Mouse (Mus musculus): ENCODE data around the gene Ctdspl.

Ctdspl gene

DNA sequence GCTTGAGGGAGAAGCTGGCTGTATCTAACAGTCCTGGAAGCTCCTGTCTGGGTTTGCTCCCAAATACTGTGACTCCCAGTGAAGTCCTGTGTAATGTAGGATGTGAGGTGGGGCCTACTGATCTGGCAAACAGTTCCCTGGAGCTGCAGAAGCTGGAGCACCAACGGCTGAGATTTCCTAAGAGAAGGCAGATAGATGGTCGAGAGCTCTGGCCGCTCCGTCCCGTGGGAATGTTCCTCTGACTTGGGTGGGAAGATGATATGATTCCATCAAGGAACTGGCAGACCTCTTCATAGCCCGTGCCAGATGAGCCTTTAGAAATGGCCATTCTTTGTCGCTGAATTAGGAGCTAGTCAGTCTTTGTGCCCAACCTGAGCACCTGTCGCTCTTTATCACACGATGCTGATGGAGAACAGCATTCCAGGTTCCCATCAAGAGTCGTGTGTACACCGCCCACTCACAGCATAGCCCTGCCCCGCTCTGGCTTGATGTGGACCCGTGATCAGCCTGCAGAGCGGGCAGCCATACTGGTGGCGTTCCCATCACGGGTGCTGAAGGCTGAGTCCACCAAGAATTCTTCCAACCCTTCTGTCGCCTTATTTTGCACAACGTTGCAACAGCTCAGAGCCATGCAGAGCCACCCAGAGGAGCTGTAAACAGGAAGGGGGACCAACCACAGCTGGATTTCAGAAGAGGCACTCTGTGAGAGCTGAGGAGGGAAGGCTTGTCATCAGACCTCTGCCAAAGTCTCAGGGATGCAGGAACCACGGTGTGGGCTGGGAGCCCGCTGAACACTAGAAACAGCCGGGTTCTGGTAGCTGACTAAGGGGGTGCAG, 65.7 kb downstream of the Ctdspl start:
- DNase-seq, result no peak

DNA sequence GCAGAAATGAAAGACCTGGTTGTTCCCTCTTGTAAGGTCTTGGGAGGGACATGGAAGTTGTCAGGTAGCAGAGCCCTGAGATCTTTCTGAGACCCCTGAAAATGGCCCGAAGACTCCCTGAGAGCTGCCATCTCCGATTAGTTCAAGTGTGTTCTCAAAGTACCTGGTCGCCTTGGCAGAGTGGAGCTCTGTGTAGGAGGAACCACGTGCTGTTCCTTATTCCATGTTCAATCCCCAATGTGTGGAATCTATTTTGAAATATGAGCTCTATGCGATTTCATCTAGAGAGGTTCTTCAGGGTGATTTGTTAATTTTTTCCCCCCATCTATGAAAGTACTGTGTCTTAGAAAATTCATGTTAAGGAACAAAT, 66.3 kb downstream of the Ctdspl start:
- DNase-seq, result no peak

DNA sequence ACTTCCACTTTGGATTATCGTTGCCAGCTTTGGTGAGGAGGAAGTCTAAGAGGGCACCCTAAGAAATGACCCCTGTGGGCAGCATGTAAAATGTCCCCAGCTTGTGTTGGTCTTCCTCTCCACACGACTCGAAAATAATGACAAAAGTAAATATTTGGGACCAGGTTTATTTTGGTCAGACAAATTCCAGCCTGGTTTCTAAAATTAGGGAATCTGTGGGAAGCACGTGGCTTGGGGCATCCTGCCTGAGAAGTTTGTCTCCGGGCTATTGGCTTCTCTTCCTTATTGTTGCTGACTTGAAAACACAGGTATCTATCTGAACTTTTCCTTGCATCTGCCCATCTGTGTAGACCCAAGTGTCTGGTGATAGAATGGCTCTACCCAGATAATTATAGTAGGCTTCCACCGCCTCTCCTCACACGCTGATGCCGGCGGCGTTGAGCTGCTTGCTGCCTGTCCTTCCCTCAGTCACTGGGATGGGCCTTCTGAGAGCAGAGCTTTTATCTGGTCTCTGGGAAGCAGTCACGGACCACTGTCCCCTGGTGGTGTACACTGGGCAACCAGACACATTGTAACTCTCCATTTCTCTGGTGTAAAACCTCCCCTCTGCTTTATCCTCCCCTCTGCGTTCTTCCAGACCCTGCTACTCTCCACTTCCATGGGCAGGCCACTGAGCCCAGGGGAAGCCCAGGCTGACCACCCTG, 68.4 kb downstream of the Ctdspl start:
- DNase-seq, result no peak

DNA sequence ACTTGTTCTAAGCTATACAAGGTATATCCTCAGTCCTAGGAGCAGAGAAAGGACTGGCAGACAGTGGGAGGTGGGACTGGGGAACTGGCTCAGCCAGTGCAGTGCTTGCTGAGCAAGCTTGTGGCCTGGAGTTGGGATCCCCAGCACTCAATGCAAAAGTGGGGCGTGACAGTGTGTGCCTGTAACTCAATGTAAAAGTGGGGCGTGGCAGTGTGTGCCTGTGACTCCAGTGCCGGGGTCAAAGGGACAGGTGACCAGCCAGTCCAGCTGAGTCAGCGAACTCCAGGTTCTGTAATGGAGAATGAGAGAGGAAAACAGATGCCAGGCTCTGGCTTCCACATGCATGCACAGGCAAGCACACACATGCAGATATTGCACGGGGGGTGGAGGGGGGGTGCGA, 69.3 kb downstream of the Ctdspl start:
- no peak for DNase-seq

DNA sequence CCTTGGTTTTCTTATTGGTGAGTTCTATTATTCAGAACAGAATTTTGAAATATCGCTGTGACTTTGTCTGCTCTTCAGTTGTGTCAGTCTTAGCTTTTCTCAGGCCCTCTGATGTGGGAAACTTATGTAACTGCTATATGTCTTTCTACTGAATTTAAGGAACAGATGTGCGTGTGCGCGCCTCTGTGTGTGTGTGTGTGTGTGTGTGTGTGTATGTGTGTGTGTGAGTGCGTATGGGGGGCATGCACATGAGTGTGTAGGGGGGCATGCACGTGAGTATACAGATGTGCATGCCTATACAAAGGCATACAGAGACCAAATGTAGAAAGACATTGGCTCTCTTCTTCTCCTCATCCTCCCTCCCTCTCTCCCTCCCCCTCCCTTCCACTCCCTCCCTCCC, 71.0 kb downstream of the Ctdspl start:
- DNase-seq, result no peak

DNA sequence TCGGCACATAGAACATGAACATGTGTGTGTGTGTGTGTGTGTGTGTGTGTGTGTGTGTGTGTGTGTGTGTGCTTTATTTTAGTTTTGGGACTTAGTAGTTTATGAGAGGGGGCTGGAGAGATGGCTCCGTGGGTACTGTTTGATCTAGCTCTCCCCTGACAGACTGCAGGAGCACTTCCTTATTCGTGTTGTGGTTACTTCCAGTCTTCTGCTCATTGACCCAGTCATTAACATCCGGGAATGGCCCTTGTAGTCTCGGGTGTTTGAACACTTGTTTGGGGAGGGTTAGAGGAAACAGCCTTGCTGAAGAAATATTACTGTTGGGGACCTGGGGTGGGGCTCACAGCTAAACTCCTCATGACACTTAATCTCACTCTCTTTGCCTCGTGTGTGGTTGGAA, 73.9 kb downstream of the Ctdspl start:
- no peak for DNase-seq

DNA sequence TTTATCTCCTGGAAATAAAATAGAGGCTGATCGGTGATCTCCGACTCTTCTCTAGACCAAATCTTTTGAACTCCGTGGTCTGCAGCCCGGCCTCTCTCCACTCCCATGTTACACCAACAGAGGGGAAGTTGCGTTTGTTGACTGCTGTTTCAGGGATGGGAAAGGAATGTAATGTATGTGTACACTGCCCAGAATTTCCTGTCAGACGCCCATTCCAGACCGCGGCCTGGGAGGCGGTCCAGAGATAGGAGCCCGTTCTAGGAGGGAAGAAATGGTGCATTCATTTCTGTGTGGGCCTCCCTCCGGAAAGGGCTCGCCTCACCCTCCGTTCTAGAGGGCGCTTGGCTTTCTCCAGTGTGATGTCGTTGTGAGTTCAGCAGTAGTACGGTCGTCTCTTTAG, 76.0 kb downstream of the Ctdspl start:
- DNase-seq, result no peak

DNA sequence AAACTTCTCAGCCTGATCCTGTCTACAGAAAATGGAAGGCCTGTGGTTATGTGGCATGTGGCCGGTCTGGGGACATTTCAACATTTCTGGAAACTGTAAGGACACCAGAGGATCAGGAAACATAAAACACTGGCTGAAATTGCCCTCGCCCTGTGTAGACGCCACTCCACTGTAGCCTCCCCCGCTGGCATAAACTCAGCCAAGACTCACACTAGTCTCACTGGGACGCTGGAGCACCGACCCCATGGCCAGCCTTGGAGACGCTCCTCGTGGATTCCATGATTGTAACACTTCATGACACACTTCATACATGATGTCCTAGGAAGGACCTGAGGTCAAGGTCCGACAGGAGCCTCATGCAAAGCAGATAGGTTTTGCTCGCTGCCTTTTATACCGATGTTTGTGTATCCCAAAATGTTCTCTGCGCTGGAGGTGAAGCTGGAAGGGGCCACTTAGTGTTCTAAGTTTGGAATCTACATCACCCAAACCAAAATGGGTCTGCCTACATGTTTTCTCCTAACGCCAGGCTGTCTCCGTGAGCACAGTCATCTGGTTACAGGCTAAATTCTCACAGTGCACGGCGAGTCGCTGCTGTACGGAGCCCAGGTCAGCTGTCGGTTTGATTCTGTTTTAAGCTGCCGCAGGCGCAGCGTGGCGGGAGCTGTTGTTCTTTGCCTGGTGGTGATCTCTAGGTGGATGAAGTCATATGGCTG, 77.9 kb downstream of the Ctdspl start:
- DNase-seq, result peak; percentile 56

DNA sequence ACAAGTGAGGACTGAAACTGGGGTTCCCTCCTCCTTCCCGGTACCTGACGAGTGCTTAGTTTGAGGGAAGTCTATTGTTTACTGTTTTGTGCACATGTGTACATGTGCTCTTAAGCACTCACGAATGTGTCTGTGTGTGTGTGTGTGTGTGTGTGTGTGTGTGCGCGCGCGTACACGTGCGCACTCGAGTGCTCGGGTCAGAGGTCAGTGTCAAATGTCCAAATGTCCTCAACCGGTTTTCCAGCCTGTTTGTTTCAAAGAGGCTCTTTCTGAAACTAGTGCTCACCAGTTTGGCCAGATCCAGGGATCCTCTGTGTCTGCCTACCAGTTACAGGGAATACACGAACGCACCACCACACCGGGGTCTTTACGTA, 78.4 kb downstream of the Ctdspl start:
- no peak for DNase-seq

DNA sequence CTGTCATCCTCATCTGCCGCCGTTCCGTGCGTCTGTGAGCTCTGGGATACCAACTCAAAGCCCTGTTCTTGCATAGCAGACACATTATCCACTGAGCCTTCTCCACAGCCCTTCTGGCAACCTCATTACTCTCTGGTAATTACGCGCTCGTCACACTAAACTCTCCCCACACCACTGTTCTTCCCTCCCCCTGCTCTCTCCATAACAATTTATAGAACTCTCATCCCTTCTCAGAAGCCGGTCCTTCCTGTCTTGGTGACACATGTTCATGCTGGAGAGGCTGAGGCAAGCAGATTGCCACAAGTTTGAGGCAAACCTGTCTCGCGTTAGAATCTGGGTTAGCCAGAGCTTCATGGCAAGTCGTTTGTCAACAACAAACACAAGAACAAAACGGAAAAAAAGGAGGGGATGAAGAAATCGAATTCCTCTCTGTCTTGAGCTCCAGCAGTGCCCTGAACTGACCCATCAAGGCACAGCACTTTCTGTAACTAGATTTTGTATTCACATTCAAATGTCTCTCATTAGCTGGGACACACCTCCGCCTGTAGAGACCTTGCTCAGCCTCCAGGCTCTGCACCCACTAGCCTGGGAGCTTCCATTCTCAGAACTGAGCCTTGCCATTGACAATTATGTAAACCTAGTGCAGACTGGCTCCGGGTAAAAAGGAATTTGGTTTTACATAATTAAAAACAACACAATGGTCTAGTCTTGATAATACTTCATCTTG, 79.2 kb downstream of the Ctdspl start:
- DNase-seq, result no peak

DNA sequence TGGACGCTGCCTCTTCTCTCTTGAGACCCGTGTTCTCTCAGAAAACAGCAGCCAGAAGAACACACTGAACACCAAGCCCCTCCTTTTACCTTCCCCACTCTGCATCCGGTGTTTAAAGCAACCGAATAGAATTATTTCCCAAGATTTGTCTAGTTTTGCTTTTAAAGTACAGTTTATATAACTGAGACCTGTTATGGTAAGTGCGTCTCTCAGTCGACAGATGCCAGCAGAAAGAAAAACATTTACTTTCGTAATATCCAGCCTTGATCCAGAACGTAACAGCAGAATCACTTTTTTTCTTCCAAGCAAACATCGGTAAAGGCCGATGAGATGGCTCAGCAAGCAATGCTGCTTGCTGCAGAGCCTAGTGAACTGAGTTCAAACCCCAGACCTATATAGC, 81.0 kb downstream of the Ctdspl start:
- DNase-seq, result peak; percentile 31

DNA sequence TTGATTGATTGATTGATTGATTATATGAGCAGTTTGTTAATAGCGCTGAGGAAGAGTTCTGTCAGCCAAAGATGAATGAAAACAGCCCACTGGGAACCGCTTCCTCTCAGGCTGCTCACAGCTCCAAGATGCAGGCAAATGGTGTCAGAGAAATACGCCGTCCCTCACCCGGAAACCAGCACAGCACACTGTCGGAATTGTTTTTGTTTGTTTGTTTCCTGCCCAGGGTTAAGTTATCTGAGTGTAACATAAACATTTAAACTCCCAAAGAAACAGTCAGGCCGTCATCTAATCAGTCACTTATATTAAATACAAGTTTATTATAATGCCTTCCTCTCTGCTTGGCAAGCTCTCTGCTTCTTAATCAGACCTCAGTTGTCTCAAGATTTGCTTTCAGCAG, 82.6 kb downstream of the Ctdspl start:
- no peak for DNase-seq

DNA sequence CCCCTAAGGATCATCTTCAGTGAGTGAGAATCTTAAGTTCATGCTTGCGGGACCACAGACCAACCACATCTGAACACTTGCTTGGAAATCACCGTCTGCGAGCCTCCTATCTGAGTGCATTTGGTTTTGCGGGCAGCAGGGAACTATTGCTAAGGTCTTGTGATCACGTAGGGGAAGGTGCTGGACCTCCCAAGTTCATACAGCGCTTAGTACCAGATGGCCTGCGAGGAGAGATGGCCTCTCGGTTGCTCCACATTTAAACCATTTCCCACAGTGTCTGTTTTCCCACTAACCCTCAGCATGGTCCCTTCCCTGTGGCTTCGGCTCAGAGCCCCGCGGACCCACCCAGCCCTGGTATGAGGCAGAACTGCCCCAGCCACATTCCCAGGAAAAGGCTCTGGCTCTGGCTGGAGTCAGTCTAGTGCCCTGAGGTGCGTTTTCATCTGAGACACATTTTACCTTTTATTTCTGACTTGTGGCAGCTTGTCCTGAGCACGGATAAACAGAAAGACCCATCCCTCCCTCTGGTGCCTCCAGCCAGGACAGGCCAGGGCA, 84.0 kb downstream of the Ctdspl start:
- no peak for DNase-seq

DNA sequence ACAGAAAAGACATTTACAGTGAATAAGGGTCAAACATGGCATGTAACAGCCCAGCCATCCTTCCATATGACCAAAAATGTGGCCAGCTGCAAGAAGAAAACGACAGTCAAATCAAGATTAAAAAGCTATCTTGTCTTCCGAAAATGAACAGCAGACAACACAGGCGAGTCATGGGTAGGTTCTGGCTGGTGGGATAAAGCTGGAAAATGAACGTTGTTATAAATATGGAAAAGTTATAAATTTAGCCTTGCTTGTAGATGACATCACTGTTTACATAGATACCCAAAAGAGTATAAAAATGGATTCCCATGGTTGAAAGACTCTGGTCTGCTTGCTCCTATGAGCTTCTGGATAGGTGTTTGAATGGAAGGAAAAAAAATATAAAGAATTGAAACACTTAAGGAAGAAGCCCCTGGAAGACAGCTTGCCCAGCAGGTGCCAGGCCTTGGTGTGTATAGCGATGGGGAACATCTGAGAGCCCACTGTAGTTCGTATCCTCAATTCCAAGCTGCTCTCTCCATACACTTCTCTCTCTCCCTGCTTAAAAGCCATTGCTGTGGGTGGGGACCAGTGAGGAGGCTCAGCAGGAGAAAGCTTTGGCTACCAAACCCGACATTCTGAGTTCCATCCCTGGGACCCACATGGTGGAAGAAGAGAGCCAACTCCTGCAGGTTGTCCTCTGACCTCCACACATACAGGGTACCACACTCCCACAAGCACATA, 90.7 kb downstream of the Ctdspl start:
- no peak for DNase-seq

DNA sequence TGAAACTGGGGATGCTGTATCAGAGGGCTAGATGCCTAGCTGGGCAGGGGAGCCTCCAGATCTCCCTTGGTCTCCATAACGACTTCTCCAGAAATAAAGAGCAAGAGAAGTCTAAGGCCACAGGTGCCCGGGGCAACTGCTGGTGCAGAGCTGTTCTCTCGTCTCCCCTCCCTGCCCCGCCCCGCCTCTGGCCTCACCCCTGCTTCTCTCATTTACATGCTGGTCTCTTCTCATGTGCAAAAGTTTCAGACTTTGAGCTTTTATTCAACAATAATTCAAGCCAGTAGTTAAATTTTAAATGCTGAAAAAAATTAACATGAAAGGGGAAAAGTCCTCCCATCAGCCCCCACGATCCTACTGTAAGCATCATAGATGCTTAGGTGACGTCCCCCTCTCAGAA, 95.5 kb downstream of the Ctdspl start:
- no peak for DNase-seq

DNA sequence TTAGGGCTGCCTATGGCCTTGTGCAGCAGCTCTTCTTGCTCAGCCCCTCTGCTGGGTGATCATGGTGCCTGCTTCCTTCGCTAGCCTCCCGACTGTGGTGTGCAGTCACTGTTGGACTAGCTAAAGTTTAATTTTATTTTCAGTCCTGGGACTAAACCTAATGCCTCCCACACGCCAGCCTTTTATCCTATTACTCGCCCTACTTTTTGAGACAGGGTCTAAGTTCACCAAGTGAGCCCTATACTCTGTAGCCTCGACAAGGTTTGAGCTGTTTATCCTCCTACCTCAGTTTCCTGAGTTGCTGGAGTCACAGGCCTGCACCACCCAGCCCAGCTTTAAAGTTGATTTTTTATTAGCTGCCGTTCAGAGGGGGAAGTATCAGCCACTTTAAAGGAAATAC, 99.0 kb downstream of the Ctdspl start:
- no peak for DNase-seq

DNA sequence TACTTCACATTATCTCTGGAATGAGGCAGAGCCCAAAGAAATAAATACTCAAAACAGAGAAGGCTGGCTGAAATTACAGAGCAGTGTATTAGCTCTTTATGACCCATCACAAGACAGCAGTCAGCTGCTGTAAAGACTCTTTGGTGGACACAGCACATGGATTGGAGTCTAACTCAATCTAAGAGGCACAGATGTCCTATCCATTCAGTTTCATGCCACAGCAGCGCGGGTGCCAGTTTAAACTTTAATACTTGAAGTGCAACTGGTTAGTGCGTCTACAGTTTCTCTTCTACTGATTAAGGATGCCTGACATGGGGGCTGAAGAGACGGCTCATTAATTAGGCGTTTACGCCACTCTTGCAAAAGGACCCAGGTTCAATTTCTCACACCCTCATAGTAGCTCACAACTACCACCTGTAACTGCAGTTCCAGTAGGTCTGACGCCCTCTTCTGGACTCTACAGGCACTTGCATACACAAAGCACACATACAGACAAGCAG, 99.6 kb downstream of the Ctdspl start:
- no peak for DNase-seq

DNA sequence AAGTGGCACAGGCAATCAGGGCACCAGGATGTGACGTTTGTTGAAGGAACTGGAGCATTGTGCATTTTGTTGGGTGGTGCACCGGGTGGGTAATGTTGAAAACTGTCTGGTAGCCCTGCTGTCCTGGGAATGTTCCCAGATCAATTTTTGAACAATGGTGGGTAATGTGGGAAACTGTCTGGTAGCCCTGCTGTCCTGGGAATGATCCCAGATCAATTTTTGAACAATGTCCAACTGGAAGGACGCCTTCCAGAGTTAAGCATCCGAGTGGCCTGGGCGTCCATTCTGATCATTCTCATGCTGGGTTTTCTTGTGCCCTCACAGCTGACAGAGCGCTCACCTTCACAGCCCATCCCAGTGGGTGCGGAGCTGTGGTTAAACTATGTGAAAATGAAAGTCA, 101.1 kb downstream of the Ctdspl start:
- DNase-seq, result no peak

DNA sequence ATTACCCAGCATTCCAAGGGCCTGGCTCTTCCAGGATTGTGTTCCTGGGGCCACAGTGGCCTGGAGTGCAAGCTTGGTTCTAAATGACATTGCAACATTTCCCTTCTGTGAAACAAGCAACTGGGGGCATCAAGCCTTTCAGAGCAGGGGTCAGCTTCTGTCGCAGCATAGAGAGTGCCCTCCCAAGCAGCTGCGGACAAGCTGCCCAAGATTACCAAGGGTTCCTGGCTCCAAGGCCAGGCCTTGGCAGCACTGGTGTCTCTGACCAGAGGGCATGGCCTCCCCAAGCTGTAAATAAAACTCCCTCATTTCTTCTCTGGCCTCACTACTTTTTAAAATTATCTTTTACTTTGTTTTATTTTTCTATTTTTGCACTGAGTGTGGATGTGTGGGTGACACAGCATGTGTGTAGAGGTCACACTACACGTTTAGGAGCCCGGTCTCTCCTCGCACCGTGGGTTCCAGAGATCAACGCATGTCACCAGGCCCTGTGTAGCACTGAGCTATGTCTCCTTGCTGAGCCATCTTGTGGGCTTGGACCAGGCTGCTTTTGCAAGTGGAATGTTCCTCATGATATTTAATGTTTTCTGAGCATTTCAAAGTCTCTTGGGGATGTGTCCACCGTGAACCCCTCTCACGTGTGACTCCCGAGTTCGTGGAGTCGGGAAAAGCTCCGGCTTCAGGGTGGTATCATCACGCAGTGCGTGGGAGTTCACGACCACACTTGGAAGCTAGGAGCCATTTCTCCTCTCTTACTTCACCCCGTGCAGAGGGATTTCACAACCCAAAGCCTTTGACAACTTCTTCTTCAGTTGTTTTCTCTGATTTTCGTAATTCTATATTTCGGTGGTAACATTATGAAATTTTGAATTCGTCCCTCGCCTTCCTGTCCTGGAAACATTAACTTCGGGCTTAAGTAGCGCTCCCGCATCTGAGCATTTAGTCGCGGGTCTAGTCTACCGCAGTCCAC, 102.3 kb downstream of the Ctdspl start:
- DNase-seq, result no peak

DNA sequence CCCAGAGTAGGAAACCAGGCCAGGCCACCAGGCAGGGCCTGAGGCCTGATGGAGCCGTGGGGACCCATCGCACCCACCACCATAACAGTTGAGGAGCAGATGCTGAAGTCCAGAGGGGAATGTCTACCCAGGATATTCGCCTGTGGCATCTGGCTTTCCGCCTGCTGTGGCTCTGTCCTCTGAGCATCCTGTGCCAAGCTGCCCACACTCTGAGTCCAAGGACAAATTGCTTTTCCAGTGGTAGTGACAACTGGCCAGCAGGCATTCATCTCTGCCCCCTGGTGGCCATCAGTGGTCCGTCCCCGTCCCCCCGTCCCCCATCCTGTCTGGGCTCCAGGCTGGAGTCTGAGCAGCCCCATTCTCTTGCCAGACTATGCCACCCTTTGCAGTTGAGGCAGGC, 103.3 kb downstream of the Ctdspl start:
- DNase-seq, result peak; percentile 59

DNA sequence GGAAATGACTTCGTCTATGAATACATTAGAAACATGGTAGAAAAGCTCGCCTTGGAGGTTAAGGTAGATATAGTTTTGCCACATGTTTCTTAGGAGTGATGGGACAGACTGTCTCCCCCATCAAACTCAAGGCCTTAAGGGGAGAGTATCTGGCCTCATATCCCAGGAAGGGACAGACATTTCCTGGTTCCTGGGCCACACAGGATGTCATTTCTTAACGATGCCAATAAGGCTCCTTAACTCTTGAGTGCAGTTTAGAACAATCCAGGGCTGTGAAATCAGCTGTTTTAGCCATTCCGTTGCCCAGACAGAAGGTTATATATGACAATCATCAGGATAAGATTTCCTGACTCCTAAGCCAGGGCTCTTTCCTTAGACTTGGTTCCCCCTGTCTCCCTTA, 104.8 kb downstream of the Ctdspl start:
- no peak for DNase-seq
